9 mouse cellular contexts compared by ENCODE assay signal in genomic region chr4:95007759-95008158, GRCm38 (mm10). TPM values are rescaled to one million over a fixed set of nuclear protein-coding genes. Genes with fewer than 3 reads are reported as not detected.
DNase-seq lines count a peak whose midpoint lies in the region; ATAC-seq lines count a peak whose summit lies in the region.
"Had no signal": no experiment of that assay in that cellular context is flagged by ENCODE, and none has a peak within 500 bp of the region (broad histone marks: within the 10 kb centered on the region; RNA-seq: fewer than 3 reads in every experiment).

No protein-coding gene starts in this region.

- no peaks in the 10 kb centered on the region for H3K4me1 ChIP-seq in hindbrain, embryonic 11.5 days (replicated peaks; ENCODE audit: control insufficient read depth, insufficient read depth, low read length)
- H3K4me1 ChIP-seq in hindbrain, embryonic 10.5 days (replicated peaks): no peaks in the 10 kb centered on the region
- 0 out of 2 replicates have a peak, but pooled peaks cover 2% of the 10 kb centered on the region for H3K4me1 ChIP-seq in embryonic facial prominence, embryonic 12.5 days
- H3K4me1 ChIP-seq in forebrain, embryonic 15.5 days: peaks cover 7% of the 10 kb centered on the region; the same call in 1 of the 2 replicates
- H3K4me1 ChIP-seq in midbrain, embryonic 15.5 days: no peaks in the 10 kb centered on the region
- no peaks in the 10 kb centered on the region for H3K4me1 ChIP-seq in kidney, embryonic 15.5 days

- DNase-seq in hindbrain, embryonic 11.5 days (ENCODE audit: low spot score): no peak
- DNase-seq in hindbrain, embryonic 10.5 days (ENCODE audit: low spot score): no peak
- DNase-seq in gastrocnemius, postnatal 25 days: no peak

- peak; percentile 40 for ATAC-seq in hindbrain, embryonic 11.5 days (ENCODE audit: low FRiP score)
- ATAC-seq in embryonic facial prominence, embryonic 12.5 days (ENCODE audit: insufficient number of reproducible peaks, insufficient read depth, low FRiP score, low TSS enrichment): 0 out of 2 replicates have a peak, but pooled peaks have one; percentile 47
- peak; percentile 48 for ATAC-seq in forebrain, embryonic 15.5 days (replicated peaks)
- ATAC-seq in midbrain, embryonic 15.5 days (replicated peaks): peak; percentile 59
- no peak; the same call in 1 of the 2 replicates for ATAC-seq in kidney, embryonic 15.5 days (replicated peaks; ENCODE audit: low FRiP score)

- H3K4me2 ChIP-seq in hindbrain, embryonic 11.5 days (replicated peaks; ENCODE audit: low read depth, low read length): no peak overlapping the region
- no peak overlapping the region for H3K4me2 ChIP-seq in embryonic facial prominence, embryonic 12.5 days (replicated peaks)
- no peak overlapping the region; the same call in 1 of the 2 replicates for H3K4me2 ChIP-seq in forebrain, embryonic 15.5 days (replicated peaks)
- no peak overlapping the region for H3K4me2 ChIP-seq in midbrain, embryonic 15.5 days
- H3K4me2 ChIP-seq in kidney, embryonic 15.5 days: no peak overlapping the region
- H3K4me2 ChIP-seq: liver, embryonic 11.5 days had no signal

- no peak overlapping the region for H3K9ac ChIP-seq in hindbrain, embryonic 11.5 days (ENCODE audit: low read depth, low read length)
- H3K9ac ChIP-seq in embryonic facial prominence, embryonic 12.5 days: no peak overlapping the region
- no peak overlapping the region for H3K9ac ChIP-seq in forebrain, embryonic 15.5 days (replicated peaks)
- H3K9ac ChIP-seq in midbrain, embryonic 15.5 days: no peak overlapping the region
- no peak overlapping the region for H3K9ac ChIP-seq in kidney, embryonic 15.5 days

- no peaks in the 10 kb centered on the region for H3K9me3 ChIP-seq in hindbrain, embryonic 11.5 days (ENCODE audit: control insufficient read depth, low read length)
- H3K9me3 ChIP-seq in hindbrain, embryonic 10.5 days: no peaks in the 10 kb centered on the region
- H3K9me3 ChIP-seq in embryonic facial prominence, embryonic 12.5 days: no peaks in the 10 kb centered on the region
- H3K9me3 ChIP-seq in forebrain, embryonic 15.5 days: no peaks in the 10 kb centered on the region
- no peaks in the 10 kb centered on the region for H3K9me3 ChIP-seq in midbrain, embryonic 15.5 days
- no peaks in the 10 kb centered on the region for H3K9me3 ChIP-seq in kidney, embryonic 15.5 days (replicated peaks)

- no peaks in the 10 kb centered on the region for H3K36me3 ChIP-seq in hindbrain, embryonic 11.5 days (ENCODE audit: control insufficient read depth, insufficient read depth, low read length)
- no peaks in the 10 kb centered on the region for H3K36me3 ChIP-seq in hindbrain, embryonic 10.5 days
- H3K36me3 ChIP-seq in embryonic facial prominence, embryonic 12.5 days: no peaks in the 10 kb centered on the region
- H3K36me3 ChIP-seq in forebrain, embryonic 15.5 days: no peaks in the 10 kb centered on the region
- no peaks in the 10 kb centered on the region for H3K36me3 ChIP-seq in midbrain, embryonic 15.5 days (replicated peaks)
- H3K36me3 ChIP-seq in kidney, embryonic 15.5 days: no peaks in the 10 kb centered on the region

- H3K27me3 ChIP-seq in hindbrain, embryonic 11.5 days (ENCODE audit: control insufficient read depth, insufficient read depth, low read length): no peaks in the 10 kb centered on the region
- no peaks in the 10 kb centered on the region for H3K27me3 ChIP-seq in hindbrain, embryonic 10.5 days (ENCODE audit: insufficient read depth, poor library complexity, severe bottlenecking)
- no peaks in the 10 kb centered on the region for H3K27me3 ChIP-seq in embryonic facial prominence, embryonic 12.5 days
- no peaks in the 10 kb centered on the region for H3K27me3 ChIP-seq in forebrain, embryonic 15.5 days
- no peaks in the 10 kb centered on the region for H3K27me3 ChIP-seq in midbrain, embryonic 15.5 days (replicated peaks)
- no peaks in the 10 kb centered on the region for H3K27me3 ChIP-seq in kidney, embryonic 15.5 days

- no peak overlapping the region for H3K4me3 ChIP-seq in hindbrain, embryonic 11.5 days (ENCODE audit: low read depth, low read length)
- no peak overlapping the region for H3K4me3 ChIP-seq in hindbrain, embryonic 10.5 days
- H3K4me3 ChIP-seq in embryonic facial prominence, embryonic 12.5 days: no peak overlapping the region
- H3K4me3 ChIP-seq in forebrain, embryonic 15.5 days: no peak overlapping the region
- no peak overlapping the region for H3K4me3 ChIP-seq in midbrain, embryonic 15.5 days
- H3K4me3 ChIP-seq in kidney, embryonic 15.5 days (replicated peaks): no peak overlapping the region

- 68% methylated on average over 8 of the region's 8 CpGs for WGBS in hindbrain, embryonic 11.5 days
- 73% methylated on average over 8 of the region's 8 CpGs for WGBS in hindbrain, embryonic 10.5 days
- WGBS in embryonic facial prominence, embryonic 12.5 days: 39% methylated on average over 8 of the region's 8 CpGs
- WGBS in forebrain, embryonic 15.5 days: 37% methylated on average over 8 of the region's 8 CpGs
- WGBS in midbrain, embryonic 15.5 days: 62% methylated on average over 8 of the region's 8 CpGs
- 42% methylated on average over 8 of the region's 8 CpGs for WGBS in kidney, embryonic 15.5 days

- H3K27ac ChIP-seq in hindbrain, embryonic 11.5 days (ENCODE audit: low read depth, low read length): no peak overlapping the region
- H3K27ac ChIP-seq in hindbrain, embryonic 10.5 days: no peak overlapping the region
- no peak overlapping the region for H3K27ac ChIP-seq in embryonic facial prominence, embryonic 12.5 days
- no peak overlapping the region for H3K27ac ChIP-seq in forebrain, embryonic 15.5 days (replicated peaks)
- no peak overlapping the region for H3K27ac ChIP-seq in midbrain, embryonic 15.5 days
- H3K27ac ChIP-seq in kidney, embryonic 15.5 days: no peak overlapping the region
- H3K27ac ChIP-seq: stomach, postnatal 0 days had no signal

RNA-seq across cellular contexts. Expression of gene Mysm1, which starts 28.9 kb away (rescaled TPM):
- 29.6 and 42.0 TPM in 2 replicates for polyA plus RNA-seq in hindbrain, embryonic 11.5 days (2014; fragmentation: Nextera tagmentation; extraction: Ambion mirVana)
- 23.1 and 27.5 TPM in 2 replicates for polyA plus RNA-seq in hindbrain, embryonic 10.5 days (2016; fragmentation: Nextera tagmentation; extraction: Ambion mirVana)
- polyA plus RNA-seq in embryonic facial prominence, embryonic 12.5 days (2016; fragmentation: Nextera tagmentation; extraction: Ambion mirVana): 35.8 and 38.4 TPM in 2 replicates
- 27.4 and 30.4 TPM in 2 replicates for polyA plus RNA-seq in forebrain, embryonic 15.5 days (2015; fragmentation: Nextera tagmentation; extraction: Ambion mirVana)
- 26.4 and 30.6 TPM in 2 replicates for polyA plus RNA-seq in midbrain, embryonic 15.5 days (2015; fragmentation: Nextera tagmentation; extraction: Ambion mirVana)
- 28.2 and 30.3 TPM in 2 replicates for polyA plus RNA-seq in kidney, embryonic 15.5 days (2015; fragmentation: Nextera tagmentation; extraction: Ambion mirVana)
- 1 to 10 TPM; 6.6 to 7.4 TPM for total RNA-seq in gastrocnemius, postnatal 25 days (2021)

RNA-seq across cellular contexts. Expression of gene Jun, which starts 44.3 kb away (rescaled TPM):
- polyA plus RNA-seq in hindbrain, embryonic 11.5 days (2014; fragmentation: Nextera tagmentation; extraction: Ambion mirVana): 25.6 and 25.7 TPM in 2 replicates
- 63.7 and 64.6 TPM in 2 replicates for polyA plus RNA-seq in hindbrain, embryonic 10.5 days (2016; fragmentation: Nextera tagmentation; extraction: Ambion mirVana)
- 112 and 118 TPM in 2 replicates for polyA plus RNA-seq in embryonic facial prominence, embryonic 12.5 days (2016; fragmentation: Nextera tagmentation; extraction: Ambion mirVana)
- polyA plus RNA-seq in forebrain, embryonic 15.5 days (2015; fragmentation: Nextera tagmentation; extraction: Ambion mirVana): 80.2 and 85.5 TPM in 2 replicates
- 49.9 and 53.9 TPM in 2 replicates for polyA plus RNA-seq in midbrain, embryonic 15.5 days (2015; fragmentation: Nextera tagmentation; extraction: Ambion mirVana)
- 66.0 and 70.1 TPM in 2 replicates for polyA plus RNA-seq in kidney, embryonic 15.5 days (2015; fragmentation: Nextera tagmentation; extraction: Ambion mirVana)
- 10 to 100 TPM; 54.4 to 54.5 TPM for total RNA-seq in gastrocnemius, postnatal 25 days (2021)
